Mouse (Mus musculus): ENCODE results near the gene Med7.
"Not testable (repeated sequence)": the region's sequence is repeated elsewhere in the genome, so short reads cannot be mapped to it uniquely, and the experiment has no call there.

The Med7 gene

GRCm38 (mm10) chr11:46436760-46437458 lies at the start of gene Med7:
Gene Med7, plus strand, starts transcription at chr11:46436925.
- DNase-seq: peak; percentile 90 to 96

- DNase-seq: no peak
These were observed 49.7 kb upstream of the Med7 start for GRCm38 (mm10) chr11:46387061-46387460.

DNA sequence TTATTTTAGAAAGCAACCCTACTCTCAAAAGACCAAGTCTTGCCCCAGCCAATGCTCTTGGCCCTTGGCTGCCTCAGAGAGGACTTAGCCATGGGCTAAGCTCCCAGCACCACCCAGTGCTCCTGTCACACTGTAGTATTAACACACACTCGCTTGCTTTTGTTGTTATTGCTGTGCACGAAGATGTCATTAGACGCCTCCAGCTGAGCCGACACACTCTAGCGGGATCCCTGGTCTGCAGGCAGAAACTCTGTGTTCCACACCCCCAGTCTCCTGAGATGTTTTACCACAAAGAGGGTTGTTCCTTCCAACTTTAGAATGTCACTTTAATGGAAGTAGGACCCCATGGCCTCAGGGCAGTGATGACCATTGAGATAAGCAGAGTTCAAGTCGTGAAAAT lies 48.3 kb upstream of the Med7 start:
- DNase-seq: peak in 1 of 2 experiments; percentile 51

DNA sequence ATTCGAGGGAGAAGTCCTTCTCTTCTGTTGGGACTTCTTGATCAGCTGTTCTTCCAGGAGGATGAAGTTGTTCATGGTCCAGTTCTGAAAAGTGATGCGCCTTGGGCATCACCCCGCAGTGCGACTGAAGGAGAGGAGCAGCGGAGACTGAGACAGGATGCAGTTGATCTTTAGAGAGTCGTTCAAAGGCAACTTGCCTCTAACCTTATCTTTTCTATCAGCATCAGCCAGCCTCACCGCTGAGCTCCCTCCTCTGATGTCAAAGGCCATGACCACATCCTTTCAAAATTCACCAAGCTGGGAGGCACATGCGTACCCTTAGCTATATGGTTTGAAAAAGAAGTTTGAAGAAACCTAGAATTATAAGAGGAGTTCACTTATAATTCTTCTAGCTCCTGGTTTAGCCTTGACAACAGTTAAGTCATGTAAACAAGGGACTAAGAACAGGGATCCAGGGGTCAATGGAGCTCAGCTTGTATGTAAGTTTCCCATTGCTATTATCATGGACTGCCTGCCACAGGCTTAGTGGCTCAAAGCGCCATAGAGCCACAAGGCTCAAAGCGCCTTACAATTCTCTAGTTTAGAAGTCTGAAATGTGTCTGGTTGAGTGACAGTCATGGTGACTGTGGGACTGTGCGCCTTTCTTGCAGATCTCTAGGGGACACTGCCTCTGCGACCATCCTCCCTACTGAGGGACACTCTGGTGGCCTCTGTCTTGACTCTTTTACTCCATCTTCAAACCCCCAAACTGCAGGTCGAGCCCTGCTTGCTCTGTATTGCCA lies 47.2 kb upstream of the Med7 start, which contains the start of gene Itk:
Gene Itk (minus strand): TSS at position 180 of the 782 bp plus-strand sequence.
- peak; percentile 70 to 81 for DNase-seq

- no peak for DNase-seq
These were observed 46.1 kb upstream of the Med7 start for GRCm38 (mm10) chr11:46390621-46391020.

GRCm38 (mm10) chr11:46392890-46393289 lies 43.8 kb upstream of the Med7 start:
- no peak for DNase-seq

DNA sequence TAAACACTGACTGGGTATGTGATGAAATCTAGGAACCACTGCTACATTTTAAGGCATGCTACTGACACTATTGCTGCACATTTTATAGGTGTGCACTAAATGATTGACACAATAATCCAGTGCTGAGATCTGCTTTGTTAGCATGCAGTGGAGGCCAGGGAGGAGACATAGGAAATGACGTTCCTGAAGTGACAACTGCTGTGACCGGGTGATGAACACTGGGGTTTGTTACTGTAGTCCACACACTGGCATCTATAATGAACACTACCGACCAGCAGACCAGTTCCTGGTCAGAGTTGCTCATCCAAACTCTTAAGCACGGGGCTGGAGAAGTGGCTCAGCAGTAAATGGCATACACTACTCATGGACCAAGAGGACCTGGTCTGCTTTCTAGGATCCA lies 43.3 kb upstream of the Med7 start:
- DNase-seq: no peak

GRCm38 (mm10) chr11:46395088-46395487 lies 41.6 kb upstream of the Med7 start:
- no peak for DNase-seq

DNA sequence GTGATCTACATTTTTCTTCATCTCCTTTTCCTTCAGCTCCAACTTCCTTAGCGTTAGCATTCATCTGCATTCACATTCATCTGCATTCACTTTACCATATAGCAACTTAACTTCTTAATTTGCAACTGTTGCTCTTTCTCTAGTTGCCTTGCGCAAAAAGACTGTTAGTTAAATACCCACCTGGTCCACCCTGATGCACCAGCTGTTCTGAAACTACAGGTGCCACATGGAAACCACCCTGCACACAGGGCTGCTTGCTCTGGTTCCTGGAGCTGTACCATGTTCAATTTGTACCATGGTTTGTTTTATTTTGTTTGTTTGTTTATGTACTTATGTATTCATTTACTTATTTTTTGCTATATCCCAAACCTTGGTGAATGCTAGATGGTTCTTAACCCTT lies 41.0 kb upstream of the Med7 start:
- peak; percentile 46 to 74 for DNase-seq

- peak; percentile 67 to 75 for DNase-seq
These were observed 40.4 kb upstream of the Med7 start, which contains the start of gene Fam71b for GRCm38 (mm10) chr11:46396167-46396859. Gene Fam71b, plus strand, starts transcription at chr11:46396559.

DNA sequence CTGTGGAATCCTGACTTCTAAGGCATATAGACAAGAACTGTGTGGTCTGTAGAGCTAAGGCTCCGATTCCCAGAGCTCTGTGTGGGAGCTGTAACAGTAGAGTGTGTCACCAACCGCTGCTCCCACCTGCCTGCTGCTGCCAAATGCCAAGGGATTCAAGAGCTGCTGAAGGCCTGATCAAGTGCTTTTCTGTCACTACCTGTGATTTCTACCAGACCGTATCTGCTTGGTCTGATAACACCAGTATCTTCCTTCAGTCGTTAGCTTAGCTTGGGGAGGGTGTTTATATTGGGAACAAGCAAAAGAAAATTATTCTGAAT lies 39.9 kb upstream of the Med7 start:
- no peak for DNase-seq

DNA sequence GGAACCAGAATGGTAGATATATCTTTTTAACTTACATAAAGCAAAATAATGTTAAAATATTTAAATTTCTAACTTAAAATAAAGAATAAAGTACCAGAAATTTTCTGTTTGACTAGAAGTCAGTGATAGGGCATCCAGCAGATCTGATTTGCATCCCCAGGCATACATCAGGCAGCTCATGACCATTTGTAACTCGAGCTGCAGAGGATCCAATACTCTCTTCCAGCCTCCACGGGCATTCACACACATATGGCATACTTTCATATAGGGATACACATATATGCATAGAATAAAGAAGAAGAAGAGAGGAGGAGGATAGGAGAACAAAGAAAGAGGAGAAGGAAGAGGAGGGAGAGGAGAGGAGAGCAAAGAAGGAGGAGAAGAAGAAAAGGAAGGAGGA lies 38.8 kb upstream of the Med7 start:
- DNase-seq: no peak

- DNase-seq: no peak
These were observed 38.3 kb upstream of the Med7 start for GRCm38 (mm10) chr11:46398473-46398872.

DNA sequence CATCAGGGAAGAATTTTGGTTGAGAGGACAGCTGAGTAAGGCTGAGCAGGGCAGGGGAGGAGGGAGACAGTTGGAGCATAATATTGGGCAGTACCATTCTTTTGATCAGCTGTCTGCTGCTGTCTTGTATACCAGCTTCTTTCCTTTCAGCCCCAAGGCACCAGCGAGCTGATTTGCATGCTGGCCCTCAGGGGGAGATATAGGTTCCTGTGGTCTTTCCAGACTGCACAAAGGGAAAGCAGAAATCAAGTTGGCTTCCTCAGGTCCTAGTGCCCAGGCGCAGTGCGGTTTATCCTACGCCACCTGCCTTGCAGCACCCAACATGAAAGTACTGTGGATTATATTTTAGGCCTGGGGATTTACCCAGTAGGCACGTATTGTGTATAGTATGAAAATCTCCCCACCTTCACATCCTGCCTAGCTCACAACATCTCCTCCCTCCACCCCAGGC lies 37.8 kb upstream of the Med7 start:
- peak; percentile 64 to 66 for DNase-seq

GRCm38 (mm10) chr11:46401555-46401954 lies 35.2 kb upstream of the Med7 start:
- DNase-seq: no peak

- DNase-seq: peak; percentile 63 to 68
These were observed 31.7 kb upstream of the Med7 start for GRCm38 (mm10) chr11:46404986-46405385.

GRCm38 (mm10) chr11:46406721-46407120 lies 30.0 kb upstream of the Med7 start:
- DNase-seq: no peak

GRCm38 (mm10) chr11:46410018-46410563 lies 26.6 kb upstream of the Med7 start:
- no peak for DNase-seq

GRCm38 (mm10) chr11:46418438-46418837 lies 18.3 kb upstream of the Med7 start:
- DNase-seq: no peak

DNA sequence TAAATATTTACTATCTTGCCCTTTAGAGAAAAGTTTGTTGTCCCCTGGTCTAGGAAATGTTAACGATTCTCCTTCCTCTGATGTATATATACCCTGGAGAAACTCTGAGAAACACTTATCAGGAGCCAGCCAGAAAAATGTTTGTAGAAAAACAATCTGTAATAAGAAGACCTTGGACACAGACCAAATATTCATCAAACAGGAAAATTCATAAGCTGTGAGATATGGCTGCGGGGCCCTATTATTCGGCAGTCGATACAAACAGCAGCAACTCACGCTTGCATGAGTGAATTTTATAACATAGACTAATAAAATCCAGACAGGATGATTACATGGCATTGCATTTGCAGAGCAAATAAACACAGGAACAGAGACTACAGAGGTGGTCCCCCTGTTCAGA lies 17.9 kb upstream of the Med7 start:
- no peak for DNase-seq

DNA sequence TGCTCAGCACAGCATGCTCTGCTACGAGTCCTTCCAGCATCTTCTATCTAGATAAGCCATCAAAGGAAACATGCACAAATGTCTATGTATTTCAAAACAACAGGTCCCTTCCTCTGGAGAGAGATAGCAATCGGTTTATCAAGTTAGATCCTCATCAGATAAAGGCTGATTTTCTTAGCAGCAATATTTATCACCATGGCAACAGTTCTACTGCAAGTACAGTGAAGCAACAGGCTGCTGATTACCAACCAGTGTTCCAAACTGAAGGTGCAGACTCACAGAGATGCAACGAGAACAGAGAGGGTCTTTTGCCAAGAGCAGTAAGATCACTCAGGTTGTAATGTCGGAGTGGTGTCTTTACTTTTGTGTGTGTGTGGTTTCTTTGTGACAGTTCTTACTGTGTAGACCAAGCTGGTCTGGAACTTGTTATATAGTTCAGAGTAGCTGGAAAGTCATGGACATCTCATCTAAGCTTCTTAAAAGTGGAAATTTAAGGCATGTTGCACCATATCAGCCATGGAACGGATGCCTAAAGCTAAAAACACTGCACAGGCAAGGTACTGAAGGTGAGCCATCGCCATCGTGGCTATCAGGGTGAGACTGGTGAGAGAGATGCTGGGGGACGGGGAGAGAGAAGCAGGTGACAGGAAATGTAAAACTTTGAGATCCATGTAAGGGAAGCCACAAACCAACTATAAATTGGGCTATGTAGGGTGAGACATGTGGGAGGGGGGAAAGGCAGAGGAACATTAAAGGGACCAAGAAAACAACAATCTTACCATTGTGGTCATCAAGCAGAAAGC lies 15.4 kb upstream of the Med7 start:
- peak; percentile 53 to 72 for DNase-seq

GRCm38 (mm10) chr11:46428131-46428530 lies 8.6 kb upstream of the Med7 start:
- DNase-seq: not testable (repeated sequence)
